Mouse (Mus musculus) monocyte, adult 2 months (primary cell): ENCODE results near the gene Isg20l2.
A peak's percentile ranks its signal among the peaks of the same experiment; 100 is the strongest.

ENCODE experiments used
- DNase-seq, 2 experiments: peaks; one replicate each; pipeline ENCODE4 v3.0.0; 2022; ENCODE audit warnings: low spot score in 2 of 2, low read depth in 1 of 2

The Isg20l2 gene

GRCm38 (mm10) chr3:87910573-87911141 lies 19.5 kb upstream of the Isg20l2 start:
- peak in 1 of 2 experiments; percentile 52 for DNase-seq

GRCm38 (mm10) chr3:87913491-87913890 lies 16.6 kb upstream of the Isg20l2 start:
- no peak for DNase-seq

- no peak for DNase-seq
Observed at GRCm38 (mm10) chr3:87913891-87914290, 16.2 kb upstream of the Isg20l2 start.

- DNase-seq = no peak
Observed at GRCm38 (mm10) chr3:87916990-87917389, 13.1 kb upstream of the Isg20l2 start.

- no peak for DNase-seq
Observed at GRCm38 (mm10) chr3:87918551-87918950, 11.6 kb upstream of the Isg20l2 start.

GRCm38 (mm10) chr3:87919336-87920108 lies 10.6 kb upstream of the Isg20l2 start, which contains the start of gene Mrpl24:
Gene Mrpl24 (plus strand): TSS chr3:87919506.
- peak; percentile 46 to 61 for DNase-seq

- DNase-seq = no peak
Observed at GRCm38 (mm10) chr3:87920270-87920943, 9.7 kb upstream of the Isg20l2 start.

- DNase-seq = no peak
Observed at GRCm38 (mm10) chr3:87924996-87925395, 5.1 kb upstream of the Isg20l2 start.

- DNase-seq = no peak
Observed at GRCm38 (mm10) chr3:87927452-87927851, 2.7 kb upstream of the Isg20l2 start.

GRCm38 (mm10) chr3:87929341-87930077 lies 605 bp upstream of the Isg20l2 start:
- DNase-seq = no peak

GRCm38 (mm10) chr3:87934026-87934425 lies 3.9 kb downstream of the Isg20l2 start:
- no peak for DNase-seq

- no peak for DNase-seq
Observed at GRCm38 (mm10) chr3:87934501-87934900, 4.4 kb downstream of the Isg20l2 start.

- DNase-seq = no peak
Observed at GRCm38 (mm10) chr3:87935201-87935600, 5.1 kb downstream of the Isg20l2 start.

- DNase-seq = no peak
Observed at GRCm38 (mm10) chr3:87935776-87936175, 5.7 kb downstream of the Isg20l2 start.

- DNase-seq = no peak
Observed at GRCm38 (mm10) chr3:87940611-87941010, 10.5 kb downstream of the Isg20l2 start.

- DNase-seq = no peak
Observed at GRCm38 (mm10) chr3:87942471-87942870, 12.4 kb downstream of the Isg20l2 start.

- DNase-seq = no peak
Observed at GRCm38 (mm10) chr3:87943586-87943985, 13.5 kb downstream of the Isg20l2 start.

- no peak for DNase-seq
Observed at GRCm38 (mm10) chr3:87944838-87945600, 14.9 kb downstream of the Isg20l2 start.

- DNase-seq = no peak
Observed at GRCm38 (mm10) chr3:87945781-87946540, 15.8 kb downstream of the Isg20l2 start.

GRCm38 (mm10) chr3:87946541-87946860 lies 16.4 kb downstream of the Isg20l2 start:
- DNase-seq = no peak
